Mouse (Mus musculus) kidney, adult 9 months (tissue): ENCODE data around the gene Htra2.

ENCODE experiments used
- DNase-seq: peaks from one replicate; pipeline ENCODE4 v3.0.0; 2022

Gene Htra2

DNA sequence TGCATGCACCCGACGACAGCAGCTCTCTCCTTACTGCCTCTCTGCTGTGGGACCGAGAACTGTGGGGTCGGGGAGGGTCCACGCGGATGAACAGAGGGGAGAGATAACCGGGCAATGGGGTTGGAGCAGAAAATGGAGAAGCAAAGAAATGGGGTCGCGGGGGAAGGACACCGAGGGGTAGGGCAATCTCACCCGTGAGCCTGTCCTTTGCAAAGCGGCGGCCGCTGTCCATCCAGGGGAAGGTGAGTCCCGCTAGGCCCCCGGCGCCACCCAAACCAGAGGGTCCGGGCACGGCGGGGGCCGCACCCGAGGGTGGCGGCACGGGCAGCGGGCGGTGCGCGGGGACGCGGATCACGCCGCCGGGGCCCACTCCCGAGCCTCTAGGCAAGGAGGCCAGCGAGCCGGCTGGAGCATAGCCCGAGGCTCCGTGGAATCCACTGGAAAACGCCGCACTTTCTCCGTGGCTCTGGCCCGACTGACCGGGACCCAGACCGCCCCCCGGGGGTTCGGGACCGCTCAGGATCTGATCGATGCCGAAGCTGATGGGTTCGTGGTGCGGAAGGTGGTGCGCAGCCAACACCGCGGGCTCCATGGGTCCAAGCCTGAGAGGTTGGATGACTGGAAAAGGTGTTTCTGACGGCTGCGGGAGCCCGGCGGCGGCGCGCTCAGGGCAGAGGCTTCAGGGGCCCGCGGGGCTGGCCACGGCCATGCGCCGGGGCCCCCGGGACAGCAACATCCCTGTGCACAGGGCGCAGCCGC is 14.6 kb upstream of the Htra2 start:
- DNase-seq = no peak

DNA sequence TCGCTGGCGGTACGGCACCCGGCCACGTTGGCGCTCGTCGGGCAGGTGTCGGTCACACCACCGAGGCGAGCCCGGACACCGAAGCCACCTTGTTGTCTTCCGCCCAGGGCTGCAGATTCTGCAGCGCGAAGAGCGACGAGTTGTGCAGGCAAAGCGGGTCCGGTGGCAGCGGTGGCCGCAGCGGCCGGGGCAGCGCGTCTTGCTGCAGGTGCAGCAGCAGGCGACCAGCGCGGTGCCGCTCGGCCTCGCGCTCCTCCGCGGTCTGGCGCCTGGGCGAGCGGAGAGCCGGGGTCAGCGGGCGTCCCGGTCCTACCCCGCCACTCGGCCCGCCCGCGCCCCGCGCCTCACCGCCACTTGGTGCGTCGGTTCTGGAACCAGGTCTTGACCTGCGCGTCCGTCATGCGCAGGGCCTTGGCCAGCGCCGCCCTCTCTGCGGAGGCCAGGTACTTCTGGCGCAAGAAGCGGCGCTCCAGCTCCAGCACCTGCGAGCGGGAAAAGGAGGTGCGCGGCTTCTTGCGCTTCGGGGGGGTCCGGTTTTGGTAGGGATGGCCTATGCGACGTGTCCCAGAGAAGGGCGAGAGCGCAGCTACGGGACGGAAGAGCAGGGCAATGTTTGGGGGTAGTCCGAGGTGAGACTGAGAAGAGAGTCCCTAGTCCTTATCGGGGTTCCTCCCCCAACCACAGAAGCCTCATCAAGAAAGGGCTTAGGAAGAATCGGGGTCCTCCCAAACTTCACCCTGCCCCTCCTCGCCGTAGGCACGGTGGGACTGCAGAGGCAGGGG is 13.8 kb upstream of the Htra2 start:
- no peak for DNase-seq

DNA sequence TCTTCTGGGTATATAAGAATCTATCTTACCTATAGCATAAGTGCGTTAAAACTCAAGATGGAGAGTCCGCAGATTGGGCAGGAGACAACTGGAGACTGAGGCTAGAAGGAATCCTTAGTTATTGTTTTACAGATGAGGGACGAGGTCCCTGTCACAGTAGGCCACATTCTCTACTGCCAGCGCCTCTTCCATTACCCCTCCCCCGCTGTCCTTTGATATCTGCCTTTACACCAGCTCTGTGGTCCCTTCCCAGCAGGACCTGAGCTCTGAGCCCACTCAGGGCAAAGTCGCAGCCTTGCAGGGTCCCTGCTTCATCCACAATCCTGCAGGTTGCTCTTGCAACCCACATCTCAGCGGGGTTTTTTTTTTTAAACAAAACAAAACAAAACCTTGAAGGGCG is 13.1 kb upstream of the Htra2 start:
- DNase-seq = no peak

DNA sequence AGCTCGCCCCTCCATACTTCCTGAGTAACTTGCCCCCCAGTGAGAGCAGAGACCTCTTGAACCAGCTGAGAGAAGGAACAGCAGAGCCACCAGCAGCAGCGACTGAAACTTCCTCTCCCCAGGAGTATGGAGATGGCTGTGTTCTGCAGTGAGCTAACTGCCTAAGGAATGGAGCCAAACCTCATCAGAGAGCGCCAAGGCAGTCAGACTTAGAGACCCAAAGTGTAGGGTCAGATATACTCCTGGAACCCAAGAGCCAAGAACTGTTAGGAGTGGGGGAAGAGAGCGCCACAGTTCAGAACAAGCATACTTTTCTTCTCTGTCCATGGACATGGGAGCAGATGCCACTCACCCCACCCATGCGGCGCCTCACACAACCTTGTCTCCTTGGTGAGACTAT is 11.4 kb upstream of the Htra2 start:
- DNase-seq = no peak

DNA sequence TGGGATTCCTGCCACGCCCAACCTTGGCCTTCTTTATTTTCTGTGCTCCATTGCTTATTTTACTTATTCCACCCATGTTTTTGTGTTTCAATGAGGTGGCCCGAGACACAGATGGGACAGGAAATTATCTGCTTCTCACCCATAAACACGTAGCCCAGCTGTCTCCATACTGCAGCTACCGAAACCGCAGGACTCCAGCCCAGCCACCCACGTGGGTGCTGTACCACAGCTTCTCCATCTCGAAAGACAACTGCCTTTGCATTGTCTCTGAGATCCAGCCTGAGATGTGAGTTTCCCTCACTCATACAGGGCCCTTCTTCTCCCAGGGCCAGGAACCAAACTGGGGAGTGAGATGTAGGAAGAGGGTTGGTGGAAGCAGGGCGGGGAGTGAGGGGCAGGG is 10.9 kb upstream of the Htra2 start:
- no peak for DNase-seq

DNA sequence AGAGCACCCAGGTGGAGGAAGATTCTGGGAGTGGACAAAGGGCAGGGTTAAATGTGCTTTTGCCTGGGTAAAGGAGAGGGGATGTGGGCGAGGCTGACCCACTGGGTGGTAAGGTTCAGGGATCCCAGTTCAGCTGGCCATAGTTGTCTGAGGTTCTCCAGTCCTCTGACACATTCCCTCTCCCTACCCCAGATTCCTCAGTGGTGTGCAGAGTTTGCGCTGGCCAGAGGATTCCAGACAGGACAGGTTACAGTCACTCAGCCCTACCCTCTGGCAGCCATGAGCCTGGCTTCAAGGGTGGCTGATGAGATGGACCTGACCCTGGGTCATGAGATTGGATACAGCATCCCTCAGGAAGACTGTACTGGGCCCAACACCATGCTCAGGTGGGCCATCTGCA is 3.7 kb upstream of the Htra2 start:
- DNase-seq = no peak

DNA sequence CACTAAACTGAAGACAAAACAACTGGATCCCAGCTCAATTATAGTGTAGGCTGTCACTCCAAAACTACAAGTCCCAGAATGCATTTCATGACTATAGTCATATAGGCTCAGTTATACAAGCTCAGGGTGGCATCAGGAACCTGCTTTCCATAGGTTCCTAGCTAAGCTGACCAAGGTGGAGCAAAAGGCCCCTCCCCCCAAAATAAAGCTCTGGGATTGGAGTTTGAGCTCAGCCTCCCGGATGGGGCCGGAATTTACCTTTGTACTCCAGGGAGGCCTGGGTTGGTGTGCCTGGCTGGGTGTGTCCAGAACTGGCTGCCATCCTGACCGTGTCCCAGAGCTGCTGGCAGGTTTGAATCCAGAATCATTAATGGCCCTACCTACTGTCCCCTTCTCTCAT is 2.7 kb upstream of the Htra2 start, which contains the start of gene Dqx1:
Dqx1 (plus strand) TSS at position 55 of the 400 bp plus-strand sequence.
- DNase-seq = peak; percentile 92

DNA sequence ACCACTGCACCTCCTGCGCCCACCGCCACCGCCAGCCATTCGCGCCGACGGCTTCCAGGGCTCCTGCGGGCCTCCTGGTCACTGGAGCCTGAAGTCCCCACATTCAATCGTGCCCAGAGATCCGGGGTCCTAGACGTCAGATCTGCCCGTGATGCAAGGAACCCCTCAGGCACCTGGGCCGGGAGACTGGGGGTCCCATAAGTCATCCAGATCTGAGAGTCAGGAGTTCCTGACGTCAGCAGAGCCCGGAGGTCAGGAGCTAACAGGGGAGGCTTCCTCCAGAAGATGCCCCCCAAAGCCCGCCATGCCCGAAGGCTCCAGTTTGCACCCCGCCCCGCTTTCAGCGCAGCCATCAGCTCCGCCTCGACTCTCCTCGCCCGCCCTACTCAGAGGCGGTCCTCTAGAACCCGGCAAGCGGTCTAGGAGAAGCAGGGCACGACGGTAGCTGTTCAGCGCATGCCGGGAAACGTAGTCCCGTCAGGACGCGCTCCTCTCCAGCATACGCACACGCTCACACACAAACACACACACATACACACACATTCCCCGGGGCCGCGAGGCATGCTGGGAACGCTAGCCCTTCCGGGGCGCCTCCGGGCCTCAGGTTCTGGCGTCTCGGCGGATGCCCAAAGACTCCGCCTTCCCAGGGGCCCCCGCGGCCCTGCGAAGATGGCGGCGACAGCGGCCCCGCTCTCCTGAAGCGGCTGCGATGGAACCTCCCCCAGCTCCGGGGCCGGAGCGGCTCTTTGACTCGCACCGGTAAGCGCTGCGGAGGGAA is 810 bp downstream of the Htra2 start, which contains the start of gene Aup1:
Aup1 (plus strand) TSS at position 448 of the 778 bp plus-strand sequence.
- peak; percentile 98 for DNase-seq

DNA sequence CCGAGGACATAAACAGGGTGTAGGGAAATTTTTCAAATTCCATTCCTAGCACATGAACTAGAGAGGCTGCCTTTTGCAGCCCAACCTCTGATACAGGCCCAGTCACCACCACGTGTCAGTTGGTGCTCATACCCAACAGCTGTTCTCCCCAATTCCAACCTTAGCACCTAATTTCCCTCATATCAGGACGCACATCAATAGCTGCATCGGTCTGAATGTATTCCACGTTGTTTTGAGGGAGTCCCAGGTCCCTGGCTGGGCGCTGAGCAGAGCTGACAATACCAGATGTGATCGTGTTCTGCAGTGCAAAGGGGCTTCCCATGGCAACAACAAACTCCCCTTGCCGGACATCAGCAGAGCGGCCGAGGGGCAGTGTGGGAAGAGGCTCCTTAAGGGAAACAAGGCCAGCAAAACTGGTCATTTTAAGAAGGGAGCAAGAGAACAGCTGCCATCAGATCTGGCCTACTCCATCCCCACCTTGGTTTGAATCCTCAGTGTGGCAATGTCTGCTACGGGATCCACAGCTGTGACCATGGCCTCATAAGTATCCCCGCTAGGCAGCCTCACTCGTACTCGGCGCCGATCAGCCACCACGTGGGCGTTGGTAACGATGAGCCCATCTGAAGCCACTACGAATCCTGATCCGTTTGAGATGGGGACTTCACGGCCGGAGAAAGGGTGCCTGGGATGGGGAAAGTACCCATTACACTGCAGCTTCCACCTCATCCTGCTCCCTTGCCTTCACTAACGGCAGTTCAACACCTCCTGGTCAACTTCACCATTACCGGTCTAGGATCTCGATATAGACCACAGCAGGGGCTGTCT is 1.7 kb downstream of the Htra2 start:
- DNase-seq = no peak

DNA sequence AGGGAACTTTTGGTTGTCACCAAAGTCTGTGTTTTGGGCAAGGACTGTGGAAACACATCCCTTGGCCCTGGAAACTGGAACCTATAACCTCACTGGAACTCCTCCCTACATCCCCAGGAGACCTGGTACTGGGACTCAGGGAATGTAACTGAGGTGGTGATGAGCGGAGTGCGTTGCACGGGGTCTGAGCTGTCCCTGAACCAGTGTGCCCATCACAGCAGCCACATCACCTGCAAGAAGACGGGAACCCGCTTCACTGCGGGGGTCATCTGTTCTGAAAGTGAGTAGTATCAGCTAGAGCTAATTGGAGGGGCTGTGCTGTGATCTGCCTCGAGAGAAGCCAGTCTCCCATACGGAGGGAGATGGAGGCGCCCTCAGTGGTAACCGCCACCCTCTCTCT is 5.7 kb downstream of the Htra2 start:
- no peak for DNase-seq

DNA sequence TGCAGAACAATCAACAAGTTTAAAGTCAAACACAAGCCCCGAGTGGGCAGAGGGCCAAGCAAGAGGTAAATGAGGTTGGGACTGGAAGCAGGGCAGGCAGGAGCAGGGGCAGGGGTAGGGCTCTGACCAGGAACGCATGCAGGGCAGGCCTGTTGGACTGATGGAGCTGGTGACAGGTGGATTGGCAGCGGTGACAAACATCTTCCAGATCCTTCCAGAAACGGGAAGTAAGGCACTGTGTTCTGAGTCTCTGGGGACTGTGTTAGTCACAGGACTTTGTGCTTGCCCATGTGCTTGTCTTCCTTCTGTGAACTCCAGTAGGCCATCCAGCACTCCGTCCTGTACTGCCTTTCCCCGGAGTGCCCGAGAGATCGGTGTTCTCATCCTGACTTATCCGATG is 10.3 kb downstream of the Htra2 start:
- no peak for DNase-seq

DNA sequence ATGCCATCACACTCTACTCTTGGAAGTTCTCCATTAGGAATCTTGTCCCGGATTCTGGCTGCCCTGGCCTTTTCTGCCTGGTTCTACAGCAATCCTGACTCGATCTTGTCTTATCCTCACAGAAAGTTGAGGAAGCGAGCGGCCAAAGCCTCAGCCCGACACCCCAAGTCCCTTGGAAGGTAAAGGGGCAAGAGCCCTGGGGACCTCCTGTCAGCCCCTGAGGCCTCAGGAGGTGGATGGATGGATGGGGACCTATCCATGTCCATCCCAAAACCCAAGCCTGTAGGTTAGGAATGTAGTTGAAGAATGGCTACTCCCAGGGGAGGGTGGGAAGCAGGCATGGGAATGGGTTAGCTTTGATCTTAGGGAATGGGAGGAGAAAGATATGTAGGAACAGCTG is 11.1 kb downstream of the Htra2 start:
- DNase-seq = no peak

DNA sequence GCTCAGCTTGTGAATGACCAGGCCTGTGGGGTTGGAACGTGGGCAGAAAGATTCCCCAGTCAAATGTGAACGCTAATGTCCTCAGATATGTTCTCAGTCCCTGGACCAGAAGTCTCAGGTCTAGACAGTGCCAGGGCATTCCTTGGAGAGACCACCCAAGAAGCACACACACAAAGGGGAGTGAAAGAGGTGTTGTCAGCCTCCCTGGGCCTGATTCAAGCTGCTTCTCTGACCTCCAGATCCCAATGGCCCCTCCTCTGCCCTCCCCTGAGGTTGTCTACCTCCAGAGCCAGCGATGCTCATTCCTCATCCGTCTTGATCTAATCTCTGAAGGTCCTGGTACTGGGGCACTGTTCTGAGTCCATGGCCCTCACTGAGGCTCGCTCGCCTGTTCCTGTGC is 11.5 kb downstream of the Htra2 start:
- no peak for DNase-seq

DNA sequence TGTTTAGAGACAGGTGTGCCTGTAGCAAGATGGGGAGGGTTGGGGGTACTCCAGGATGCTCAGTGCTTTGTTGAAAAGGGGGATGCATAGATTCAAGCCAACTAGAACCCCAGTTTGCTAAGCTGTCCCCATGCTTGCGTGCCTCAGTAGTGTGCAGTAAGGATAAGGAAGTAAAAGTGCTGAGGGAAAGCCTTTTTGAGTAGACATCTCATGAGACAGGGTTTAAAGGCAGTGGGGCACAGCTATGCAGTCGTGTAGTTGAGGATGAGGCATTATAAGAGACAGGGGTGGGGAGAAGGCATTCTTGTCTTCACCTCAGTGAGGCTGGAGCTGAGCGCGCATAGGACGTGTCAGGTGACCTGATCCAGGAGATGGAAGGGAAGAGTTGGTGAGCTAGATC is 14.5 kb downstream of the Htra2 start:
- no peak for DNase-seq

DNA sequence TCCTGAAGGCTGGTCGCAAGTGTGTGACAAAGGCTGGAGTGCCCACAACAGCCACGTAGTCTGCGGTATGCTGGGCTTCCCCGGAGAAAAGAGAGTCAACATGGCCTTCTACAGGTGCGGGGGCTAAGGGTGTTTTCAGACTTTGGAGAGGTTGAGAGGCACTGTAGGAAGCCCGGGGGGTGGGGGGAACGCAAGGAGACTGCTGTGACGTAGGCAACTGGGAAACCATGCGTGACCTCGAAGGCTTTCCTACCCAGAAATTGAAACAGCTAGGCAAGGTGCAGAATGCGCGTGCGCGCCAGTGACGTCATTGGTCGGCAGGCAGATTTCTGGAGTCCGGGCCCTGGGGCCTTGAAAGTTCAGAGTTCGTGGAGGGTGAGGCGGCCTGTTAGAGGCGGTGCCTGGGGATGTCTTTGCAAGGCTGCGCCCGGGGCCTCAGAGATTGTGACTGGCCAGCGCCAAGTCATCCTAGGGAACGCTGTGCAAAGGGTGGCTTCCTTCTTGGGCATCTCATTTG is 16.5 kb downstream of the Htra2 start:
- DNase-seq = peak; percentile 98

DNA sequence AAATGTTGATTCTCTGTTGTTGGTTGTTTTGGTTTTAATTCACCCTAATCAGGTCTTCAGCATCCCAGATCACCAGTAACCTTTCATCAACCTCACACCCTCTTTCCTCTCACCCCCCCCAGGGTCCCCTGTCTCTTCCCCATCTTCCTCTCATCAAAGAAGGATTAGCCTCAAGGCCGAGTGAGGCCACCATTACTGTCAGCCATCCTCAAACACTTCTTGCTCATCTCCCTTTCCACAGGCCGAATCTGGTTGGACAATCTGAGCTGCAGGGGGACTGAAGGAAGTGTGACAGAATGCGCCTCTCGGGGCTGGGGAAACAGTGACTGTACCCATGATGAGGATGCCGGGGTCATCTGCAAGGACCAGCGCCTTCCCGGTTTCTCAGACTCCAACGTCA is 17.9 kb downstream of the Htra2 start:
- no peak for DNase-seq

DNA sequence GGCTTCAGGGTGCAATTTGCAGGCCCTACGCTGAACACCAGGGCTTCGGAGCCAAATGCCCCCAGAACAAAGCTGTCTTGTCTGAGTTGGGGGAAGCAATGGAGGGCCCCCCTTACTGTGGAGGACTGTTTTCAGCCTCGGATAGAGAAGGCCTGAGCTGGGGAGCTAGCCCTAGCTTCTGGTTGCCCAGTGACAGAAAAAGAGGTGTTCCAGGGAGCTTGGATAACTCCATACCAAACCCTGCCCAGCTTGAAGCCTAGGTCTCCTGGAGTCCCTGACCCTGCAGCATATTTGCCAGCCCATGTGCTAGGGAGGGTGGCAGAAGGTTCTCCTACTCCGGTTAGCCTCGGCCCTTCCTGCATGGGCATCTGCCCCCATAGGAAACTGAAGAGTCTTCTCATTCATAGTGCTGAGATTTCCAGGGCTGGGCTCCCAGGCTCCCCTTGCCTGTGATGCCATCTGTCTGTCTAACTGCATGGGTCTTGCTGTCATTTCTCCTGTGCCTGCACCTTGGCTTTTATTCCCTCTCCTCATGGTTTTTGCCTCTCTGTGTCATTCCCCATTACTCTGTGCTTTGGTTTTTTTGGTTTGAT is 20.5 kb downstream of the Htra2 start:
- no peak for DNase-seq

DNA sequence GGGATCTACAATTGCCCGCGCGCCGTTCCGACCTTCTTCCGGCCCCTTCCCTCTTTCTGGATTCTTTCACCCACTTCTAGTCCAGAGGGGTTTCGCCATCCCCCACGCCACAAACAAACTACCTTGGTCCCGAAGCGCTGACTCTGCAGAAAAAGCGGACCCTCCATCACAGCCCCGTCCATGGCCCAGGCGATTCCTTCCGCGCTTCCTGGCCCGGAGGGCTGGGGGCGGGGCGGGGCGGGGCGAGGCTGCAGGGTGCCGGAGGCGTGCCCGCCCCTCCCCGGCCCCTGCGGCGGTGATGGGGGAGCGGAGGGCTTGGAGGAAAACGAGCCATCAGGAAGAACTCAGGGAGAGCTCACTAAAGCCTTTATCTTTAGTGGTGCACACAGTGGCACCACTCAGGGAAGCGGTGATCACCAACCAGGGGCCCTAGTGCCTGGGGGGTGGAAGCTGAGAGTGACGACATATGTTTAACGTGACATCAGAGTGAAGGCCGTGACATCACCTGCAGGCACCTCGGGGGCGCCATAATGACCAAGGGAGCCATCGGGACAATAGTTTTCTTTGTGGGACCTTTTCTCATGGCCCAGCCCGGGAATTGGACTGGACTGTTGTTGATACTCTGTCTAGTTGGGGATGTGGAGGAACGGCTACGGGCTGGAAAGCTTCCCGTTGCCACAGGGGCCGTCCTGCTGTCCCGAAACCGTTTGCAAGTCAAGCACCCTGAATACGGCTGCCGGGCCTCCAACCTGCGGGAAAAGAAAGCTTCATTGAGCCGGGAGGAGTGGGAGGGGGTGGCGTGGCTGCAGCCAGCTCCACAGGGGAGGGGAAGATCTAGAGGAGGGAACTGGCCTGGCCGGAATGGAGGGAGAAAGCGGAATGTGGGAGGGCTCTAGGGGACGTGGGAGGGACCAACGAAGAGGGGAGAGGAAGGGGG is 21.6 kb downstream of the Htra2 start, which contains the start of the genes Dok1 and Loxl3:
Dok1 (minus strand) TSS at position 223 of the 937 bp plus-strand sequence.
Loxl3 (plus strand) TSS at position 925 of the 937 bp plus-strand sequence.
- DNase-seq = peak; percentile 54

DNA sequence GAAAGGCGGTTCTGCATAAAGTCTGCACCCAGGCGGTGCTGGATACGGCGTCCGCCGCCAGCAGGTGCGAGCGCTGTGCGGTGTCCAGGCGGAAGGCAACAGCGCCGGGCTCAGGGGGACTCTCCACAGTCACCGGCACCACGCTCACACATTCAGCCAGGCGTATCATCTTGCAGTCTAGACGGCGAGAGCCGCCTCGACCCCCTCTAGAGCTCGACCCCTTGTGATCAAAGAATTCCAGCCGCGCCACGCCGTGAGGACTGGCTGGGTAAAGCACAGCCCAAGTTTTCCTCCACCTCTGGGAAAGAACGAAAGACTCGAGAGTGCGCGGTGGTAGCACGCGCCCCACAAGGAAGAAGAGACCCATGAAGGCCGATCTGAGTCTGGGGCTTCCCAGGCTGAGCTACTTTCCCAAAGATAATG is 22.3 kb downstream of the Htra2 start:
- no peak for DNase-seq

DNA sequence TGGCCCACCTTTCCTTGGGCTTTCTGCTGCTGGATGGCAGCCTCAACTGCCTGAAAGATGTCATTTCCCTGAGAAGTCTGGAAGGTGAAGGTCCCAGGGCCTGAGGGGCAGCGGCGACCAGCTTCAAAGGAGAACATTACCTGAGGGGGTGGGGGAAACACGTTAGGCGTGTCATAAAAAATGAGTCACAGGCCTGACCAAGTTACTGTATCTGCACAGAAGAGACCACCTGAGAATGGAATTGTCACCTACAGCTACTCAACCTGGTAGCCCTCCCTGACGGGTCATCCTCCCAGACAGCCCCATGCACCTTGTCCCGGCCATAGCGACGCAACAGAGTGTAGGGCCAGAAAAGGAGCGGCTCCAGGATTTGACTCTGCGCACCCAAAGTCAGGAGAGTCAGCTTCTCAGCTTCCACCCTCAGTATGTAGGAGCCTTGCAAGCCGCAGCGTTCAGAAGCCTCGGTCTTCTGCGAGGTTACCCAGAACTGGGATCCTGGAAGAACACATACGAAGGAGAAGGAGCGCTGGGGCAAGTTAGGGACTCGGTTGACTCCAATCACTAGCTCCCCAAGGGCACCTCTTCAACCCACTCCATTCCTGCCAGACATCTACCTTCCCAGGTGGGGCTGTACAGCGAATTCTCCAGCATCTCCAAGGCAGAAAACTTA is 23.0 kb downstream of the Htra2 start:
- DNase-seq = no peak
